Mouse (Mus musculus) forebrain, embryonic 14.5 days (tissue): Measurements from ENCODE around the gene Ass1. TPM values are rescaled to one million over a fixed set of nuclear protein-coding genes. Genes with fewer than 3 reads are reported as not detected.

Source experiments
- ATAC-seq: fragments of 200-750 bp; cut with Nextera tagmentation; 2 replicates; pipeline ENCODE4 v1.8.0; 2017; ENCODE audit warnings: mild to moderate bottlenecking, moderate library complexity
- DNase-seq: peaks from one replicate; pipeline ENCODE4 v3.0.0-alpha.2; 2015; ENCODE audit warnings: low spot score
- H3K27ac ChIP-seq: fragments of 300-500 bp; sonication (generic); 2 replicates; pipeline ENCODE4 v1.5.1; 2014; ENCODE audit warnings: low read depth, mild to moderate bottlenecking, control low read depth, low read length, moderate library complexity
- H3K27me3 ChIP-seq: fragments of 300-500 bp; sonication (generic); replicated peaks from 2 replicates; pipeline ENCODE4 v1.6.1; 2014; ENCODE audit warnings: low read length, control low read depth, mixed read lengths; ENCODE audit not compliant: control insufficient read depth, insufficient read depth
- H3K36me3 ChIP-seq: fragments of 300-500 bp; sonication (generic); 2 replicates; pipeline ENCODE4 v1.6.1; 2014; ENCODE audit warnings: low read length, control low read depth; ENCODE audit not compliant: control insufficient read depth, insufficient read depth
- H3K4me1 ChIP-seq: fragments of 300-500 bp; sonication (generic); 2 replicates; pipeline ENCODE4 v1.6.1; 2014; ENCODE audit warnings: antibody characterized with exemption, low read length, control low read depth; ENCODE audit not compliant: control insufficient read depth, insufficient read depth
- H3K4me2 ChIP-seq: fragments of 300-500 bp; sonication (generic); 2 replicates; pipeline ENCODE4 v1.6.1; 2014; ENCODE audit warnings: mild to moderate bottlenecking, control low read depth, low read length
- H3K4me3 ChIP-seq: fragments of 300-500 bp; sonication (generic); 2 replicates; pipeline ENCODE4 v1.5.1; 2014; ENCODE audit warnings: low read depth, low read length, control low read depth
- H3K9ac ChIP-seq: fragments of 300-500 bp; sonication (generic); 2 replicates; pipeline ENCODE4 v1.6.1; 2014; ENCODE audit warnings: mild to moderate bottlenecking, low read length, control low read depth, moderate library complexity
- H3K9me3 ChIP-seq: fragments of 300-500 bp; sonication (generic); replicated peaks from 2 replicates; pipeline ENCODE4 v1.6.1; 2016; ENCODE audit warnings: low read length, control low read depth, mixed read lengths; ENCODE audit not compliant: control insufficient read depth
- WGBS: fragments of 180-500 bp; shearing (Covaris S2); extraction: QIAGEN DNeasy Blood & Tissue Kit; methylation state at CpG from one replicate; pipeline ENCODE4 v1.1.7; 2014; 5-methylcytosine and 5-hydroxymethylcytosine counted together
- polyA plus RNA-seq: library from polyadenylated mRNA; unstranded; fragments of >200 nt; fragmentation: Nextera tagmentation; extraction: Ambion mirVana; gene quantifications from 2 replicates; pipeline ENCODE4 v1.2.1, GENCODE M21; 2014

Ass1 gene
- polyA plus RNA-seq, 1 experiment from 2014 or later: 6.3 TPM

DNA sequence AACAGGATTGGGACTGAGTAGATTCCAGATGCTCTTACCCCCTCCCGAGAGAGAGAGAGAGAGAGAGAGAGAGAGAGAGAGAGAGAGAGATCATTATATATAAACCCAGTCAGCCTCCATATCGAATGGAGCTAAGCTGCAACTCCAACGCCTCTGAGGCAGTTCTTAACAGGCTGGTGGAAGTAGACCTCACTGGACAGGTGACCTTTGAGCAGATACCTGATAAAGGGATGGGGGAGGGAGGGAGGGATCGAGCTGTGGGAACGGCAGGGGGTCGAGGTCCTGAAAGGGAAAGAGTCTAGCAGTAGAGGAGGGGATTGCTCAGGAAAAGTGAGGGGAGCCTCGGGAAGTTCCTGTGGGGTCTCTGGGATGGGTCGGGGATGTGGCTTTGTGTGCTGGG, 8.0 kb upstream of the Ass1 start:
- no peak for ATAC-seq

DNA sequence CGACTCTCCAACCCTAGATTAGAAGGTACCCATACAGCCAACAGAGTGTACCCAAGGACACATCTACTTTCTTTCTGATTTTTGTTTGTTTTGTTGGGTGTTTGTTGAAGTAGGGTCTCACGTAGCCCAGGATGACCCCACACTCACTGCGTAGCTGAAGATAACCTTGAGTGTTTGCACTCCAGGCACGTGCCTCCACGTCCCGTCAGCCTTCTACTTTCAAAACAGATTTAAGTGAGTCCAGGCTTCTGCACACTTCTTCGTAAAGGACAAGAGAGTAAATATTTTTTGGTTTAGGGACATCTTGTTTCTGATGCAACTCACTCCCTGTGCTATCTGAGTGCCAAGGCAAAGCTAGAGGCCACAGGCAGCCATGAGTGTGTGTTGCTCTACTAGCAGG, 6.8 kb upstream of the Ass1 start:
- H3K36me3 ChIP-seq: no peaks in the 10 kb centered on the region
- no peaks in the 10 kb centered on the region for H3K9me3 ChIP-seq
- H3K27ac ChIP-seq: no peak overlapping the region
- DNase-seq (no peak), ATAC-seq (no peak)
- H3K4me1 ChIP-seq: no peaks in the 10 kb centered on the region
- no peak overlapping the region for H3K9ac ChIP-seq
- H3K4me2 ChIP-seq: no peak overlapping the region
- H3K4me3 ChIP-seq: no peak overlapping the region
- 85% methylated on average over 7 of the region's 7 CpGs for WGBS
- peaks cover 32% of the 10 kb centered on the region for H3K27me3 ChIP-seq

More for the DNA sequence above, 8.0 kb upstream of the Ass1 start:
- DNase-seq: no peak
- Histone ChIP-seq H3K27ac (no peak overlapping the region), H3K4me1 (no peaks in the 10 kb centered on the region), H3K4me3 (no peak overlapping the region), H3K9ac (no peak overlapping the region), H3K4me2 (no peak overlapping the region), H3K27me3 (peaks cover 34% of the 10 kb centered on the region), H3K36me3 (no peaks in the 10 kb centered on the region), H3K9me3 (no peaks in the 10 kb centered on the region)
- WGBS: 31% methylated on average over 8 of the region's 8 CpGs

DNA sequence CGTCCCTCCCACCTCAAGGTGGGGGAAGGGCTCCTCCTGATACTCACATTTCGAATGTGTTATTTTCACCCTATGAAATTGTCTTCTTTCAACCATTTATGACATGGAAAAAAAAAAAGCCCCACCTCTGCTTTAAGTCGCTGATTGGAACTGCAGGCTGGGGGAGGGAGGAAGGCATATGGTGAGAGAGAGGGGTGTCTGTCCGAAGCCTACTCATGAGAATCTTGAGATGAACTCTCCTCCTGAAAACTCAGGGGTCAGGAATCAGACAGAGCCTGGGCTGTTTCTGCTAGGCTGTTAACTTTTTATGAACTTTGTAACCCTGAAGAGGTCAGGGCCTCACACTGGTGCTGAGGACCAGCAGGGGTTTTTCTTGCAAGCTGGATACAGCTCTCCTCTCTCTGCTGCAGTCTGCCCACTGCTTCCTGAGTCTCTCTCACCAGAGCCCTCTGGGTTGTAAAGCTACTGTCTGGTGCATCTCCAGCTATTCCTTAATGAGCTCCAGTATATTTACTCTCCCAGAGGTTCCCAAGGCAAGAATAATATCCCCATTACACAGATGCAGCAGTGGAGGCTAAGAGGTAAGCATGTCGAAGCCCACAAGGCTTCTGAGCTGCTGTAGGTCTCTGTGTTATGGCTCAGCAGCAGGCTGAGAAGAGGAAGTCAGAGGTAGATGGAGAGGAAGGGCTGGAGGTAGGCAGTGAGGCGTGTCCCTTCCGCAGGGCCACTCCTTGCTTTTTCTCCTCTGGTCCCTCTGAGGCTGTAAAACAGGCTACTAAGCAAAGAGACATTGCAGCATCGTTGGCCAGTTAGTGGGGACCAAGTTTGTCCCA, 6.1 kb upstream of the Ass1 start:
- H3K4me3 ChIP-seq: no peak overlapping the region
- 65% methylated on average over 8 of the region's 8 CpGs for WGBS
- no peak overlapping the region for H3K9ac ChIP-seq
- H3K9me3 ChIP-seq: no peaks in the 10 kb centered on the region
- ATAC-seq (no peak), DNase-seq (no peak)
- no peaks in the 10 kb centered on the region for H3K36me3 ChIP-seq
- no peaks in the 10 kb centered on the region for H3K4me1 ChIP-seq
- H3K27ac ChIP-seq: no peak overlapping the region
- H3K27me3 ChIP-seq: peaks cover 28% of the 10 kb centered on the region
- no peak overlapping the region for H3K4me2 ChIP-seq

DNA sequence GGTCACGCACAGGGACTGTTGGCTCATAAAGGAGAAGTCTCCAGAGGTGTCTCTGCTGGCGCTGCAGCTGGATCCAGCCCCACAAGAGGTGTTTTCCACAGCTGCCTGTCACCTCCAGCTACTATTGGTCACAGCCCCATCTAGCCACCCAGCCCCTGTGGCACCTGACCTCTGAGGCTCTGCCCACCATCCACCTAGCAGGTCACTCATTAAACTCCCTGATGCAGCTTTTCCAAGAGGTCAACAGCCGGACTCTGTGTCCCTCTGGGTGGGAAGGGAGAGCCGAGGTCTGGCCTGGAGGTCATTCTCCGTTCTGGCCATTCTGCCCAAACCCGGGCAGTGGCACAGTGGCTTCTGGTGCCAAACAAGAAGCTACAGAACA, 5.5 kb upstream of the Ass1 start:
- ATAC-seq: no peak
- Histone ChIP-seq H3K4me3 (no peak overlapping the region), H3K27ac (no peak overlapping the region), H3K9me3 (no peaks in the 10 kb centered on the region), H3K9ac (no peak overlapping the region), H3K4me1 (0 out of 2 replicates have a peak, but pooled peaks cover under 1% of the 10 kb centered on the region), H3K4me2 (no peak overlapping the region), H3K27me3 (peaks cover 31% of the 10 kb centered on the region), H3K36me3 (no peaks in the 10 kb centered on the region)
- 72% methylated on average over 6 of the region's 6 CpGs for WGBS
- DNase-seq: no peak

DNA sequence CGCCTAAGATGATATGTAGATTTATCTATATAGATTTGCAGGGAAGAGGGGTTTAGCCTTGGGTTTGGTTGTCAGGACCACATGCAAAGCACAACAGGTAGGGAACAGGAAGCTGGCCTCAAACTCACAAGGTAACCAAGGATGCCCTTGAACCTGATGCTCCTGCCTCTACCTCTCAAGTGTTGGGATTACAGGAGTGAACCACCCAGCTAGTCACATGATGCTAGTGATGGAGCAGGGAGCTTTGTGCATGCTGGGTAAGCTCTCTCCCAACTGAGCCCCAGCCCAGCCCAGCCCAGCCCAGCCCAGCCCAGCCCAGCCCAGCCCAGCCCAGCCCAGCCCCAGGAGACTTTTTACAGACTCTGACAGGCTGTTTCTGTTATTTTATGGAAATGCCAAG, 2.5 kb upstream of the Ass1 start:
- no peak overlapping the region for H3K27ac ChIP-seq
- ATAC-seq (no peak), DNase-seq (no peak)
- no peaks in the 10 kb centered on the region for H3K9me3 ChIP-seq
- H3K4me3 ChIP-seq: no peak overlapping the region
- H3K4me1 ChIP-seq: peaks cover 8% of the 10 kb centered on the region; the same call in 1 of the 2 replicates
- no peak overlapping the region for H3K9ac ChIP-seq
- H3K36me3 ChIP-seq: no peaks in the 10 kb centered on the region
- peaks cover 40% of the 10 kb centered on the region for H3K27me3 ChIP-seq
- H3K4me2 ChIP-seq: no peak overlapping the region
- 77% methylated on average over 1 of the region's 1 CpGs for WGBS

DNA sequence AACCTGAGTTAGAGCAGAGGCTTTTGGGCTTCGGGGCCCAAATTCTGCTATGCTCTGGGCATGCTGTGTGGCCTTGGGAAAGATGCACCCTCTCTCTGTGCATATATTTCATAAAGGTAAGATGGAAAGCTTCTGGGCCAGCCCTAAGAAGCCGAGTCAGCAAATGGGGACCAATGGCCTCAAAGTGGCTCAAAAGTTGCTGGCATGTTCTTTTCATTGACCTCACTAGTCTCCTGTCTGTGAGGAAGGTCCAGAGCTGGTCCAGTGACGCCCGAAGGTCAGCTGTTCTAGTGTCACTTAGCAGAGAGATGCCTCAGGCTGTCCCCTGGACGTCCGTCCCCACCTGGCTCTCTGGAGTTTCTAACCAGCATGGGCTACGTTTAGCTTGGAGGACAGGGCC, 1.1 kb upstream of the Ass1 start:
- Histone ChIP-seq H3K4me2 (no peak overlapping the region), H3K27ac (no peak overlapping the region), H3K4me1 (peaks cover 8% of the 10 kb centered on the region; the same call in 1 of the 2 replicates), H3K9ac (no peak overlapping the region), H3K36me3 (no peaks in the 10 kb centered on the region), H3K9me3 (no peaks in the 10 kb centered on the region), H3K27me3 (peaks cover 36% of the 10 kb centered on the region), H3K4me3 (no peak overlapping the region)
- 75% methylated on average over 7 of the region's 7 CpGs for WGBS
- ATAC-seq (no peak), DNase-seq (no peak)

DNA sequence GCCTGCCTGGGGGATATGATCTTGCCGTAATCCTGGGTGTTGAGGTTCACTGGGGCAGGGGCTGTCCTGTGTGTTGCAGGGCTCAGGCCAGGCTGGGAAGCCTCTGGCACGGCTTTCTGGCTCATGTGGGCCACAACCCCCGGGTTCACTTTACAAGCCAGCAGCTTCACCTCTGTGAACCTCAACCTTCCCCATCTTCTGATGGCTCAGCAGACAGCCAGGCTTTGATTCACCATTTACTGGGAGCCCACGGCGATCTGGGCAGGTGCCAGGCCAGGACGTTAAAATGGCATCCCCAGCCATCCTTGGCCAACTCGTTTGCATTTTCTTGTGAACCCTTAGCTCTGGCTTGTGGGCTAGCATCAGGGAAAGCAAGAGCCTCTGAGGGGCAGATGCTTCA, 527 bp upstream of the Ass1 start:
- ATAC-seq: no peak
- peaks cover 36% of the 10 kb centered on the region for H3K27me3 ChIP-seq
- H3K4me3 ChIP-seq: peak overlapping the region; percentile 38
- peak overlapping the region; percentile 80 for H3K4me2 ChIP-seq
- H3K27ac ChIP-seq: no peak overlapping the region
- no peak for DNase-seq
- H3K9ac ChIP-seq: peak overlapping the region; percentile 52
- 18% methylated on average over 7 of the region's 7 CpGs for WGBS
- peaks cover 8% of the 10 kb centered on the region; the same call in 1 of the 2 replicates for H3K4me1 ChIP-seq
- H3K36me3 ChIP-seq: no peaks in the 10 kb centered on the region
- H3K9me3 ChIP-seq: no peaks in the 10 kb centered on the region

DNA sequence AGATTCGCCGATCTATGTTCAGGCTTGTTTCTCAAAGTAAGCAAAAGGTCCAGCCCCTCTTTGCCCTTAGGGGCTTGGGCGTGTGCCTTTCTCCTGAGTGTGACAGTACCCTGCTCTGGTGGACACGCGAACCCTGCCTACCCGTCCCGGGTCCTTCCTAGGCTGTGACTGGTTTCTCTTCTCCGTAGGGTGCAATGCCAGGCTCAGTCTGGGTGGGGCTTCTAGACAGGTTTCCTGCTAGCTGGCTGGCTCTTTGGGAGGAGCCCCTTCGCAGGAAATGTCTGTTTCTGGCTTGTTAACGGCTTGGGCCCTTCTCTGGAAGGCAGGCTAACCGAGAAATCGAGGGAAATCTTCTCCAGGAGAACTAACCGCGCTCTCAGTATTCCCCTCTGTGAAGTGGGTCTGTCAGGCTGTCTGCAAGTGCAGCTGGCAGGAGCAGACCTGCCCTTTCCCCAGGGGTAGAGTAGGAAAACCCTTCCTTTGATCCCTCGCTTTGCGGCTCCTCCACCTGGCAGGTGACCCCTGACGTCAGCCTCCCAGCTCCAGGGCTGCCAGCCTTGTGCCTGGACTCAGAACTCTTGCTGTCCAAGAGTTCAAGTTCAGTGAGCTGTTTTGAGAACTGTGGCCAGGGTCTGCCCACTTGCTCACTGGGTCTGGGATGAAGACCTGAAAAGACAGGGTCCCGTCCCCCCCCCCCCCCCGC, 827 bp downstream of the Ass1 start:
- peak overlapping the region; percentile 80 for H3K4me2 ChIP-seq
- peak overlapping the region; percentile 38 for H3K4me3 ChIP-seq
- peaks cover 8% of the 10 kb centered on the region; the same call in 1 of the 2 replicates for H3K4me1 ChIP-seq
- no peaks in the 10 kb centered on the region for H3K9me3 ChIP-seq
- DNase-seq (no peak), ATAC-seq (no peak)
- H3K36me3 ChIP-seq: no peaks in the 10 kb centered on the region
- whole genome bisulfite sequencing: 9% methylated on average over 18 of the region's 19 CpGs
- peaks cover 36% of the 10 kb centered on the region for H3K27me3 ChIP-seq
- no peak overlapping the region for H3K9ac ChIP-seq
- H3K27ac ChIP-seq: no peak overlapping the region

DNA sequence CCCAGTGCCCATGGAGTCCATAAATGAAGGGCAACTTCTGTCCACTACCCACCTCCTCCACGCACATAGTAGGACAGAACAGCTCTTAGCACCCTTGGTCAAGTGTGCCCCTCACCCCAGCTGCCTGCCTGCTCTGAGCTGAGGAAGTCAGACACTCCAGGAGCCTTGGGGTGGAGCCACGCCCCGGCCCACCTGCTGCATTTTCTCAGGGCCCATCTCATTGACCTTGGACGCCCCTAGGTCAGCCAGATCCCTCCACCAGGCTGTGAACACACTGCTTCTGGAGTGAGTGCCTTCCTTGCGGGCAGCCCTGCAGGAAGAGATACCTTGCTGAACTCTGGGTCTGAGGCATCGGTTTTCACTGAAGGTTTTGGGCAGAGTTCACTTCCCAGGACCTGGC, 1.6 kb downstream of the Ass1 start:
- no peaks in the 10 kb centered on the region for H3K36me3 ChIP-seq
- peaks cover 8% of the 10 kb centered on the region; the same call in 1 of the 2 replicates for H3K4me1 ChIP-seq
- WGBS: 56% methylated on average over 6 of the region's 6 CpGs
- DNase-seq (no peak), ATAC-seq (no peak)
- H3K27me3 ChIP-seq: peaks cover 36% of the 10 kb centered on the region
- no peak overlapping the region for H3K27ac ChIP-seq
- H3K9me3 ChIP-seq: no peaks in the 10 kb centered on the region
- H3K9ac ChIP-seq: no peak overlapping the region
- no peak overlapping the region for H3K4me2 ChIP-seq
- no peak overlapping the region for H3K4me3 ChIP-seq
